Mouse (Mus musculus): ENCODE data around the gene Morc4.

Morc4 gene

GRCm38 (mm10) chrX:139803028-139803427 lies 68.4 kb downstream of the Morc4 start:
- no peak for DNase-seq

- no peak for DNase-seq
Observed at GRCm38 (mm10) chrX:139800406-139800878, 71.0 kb downstream of the Morc4 start, which contains the start of gene Cldn2. Gene Cldn2, plus strand, starts transcription at chrX:139800828.

- DNase-seq, result no peak
Observed at GRCm38 (mm10) chrX:139799953-139800352, 71.5 kb downstream of the Morc4 start.

GRCm38 (mm10) chrX:139797875-139798274 lies 73.6 kb downstream of the Morc4 start:
- DNase-seq, result peak in 1 of 2 experiments; percentile 11

- no peak for DNase-seq
Observed at GRCm38 (mm10) chrX:139796037-139796436, 75.4 kb downstream of the Morc4 start.

GRCm38 (mm10) chrX:139794072-139794845 lies 77.2 kb downstream of the Morc4 start:
- no peak for DNase-seq

- no peak for DNase-seq
Observed at GRCm38 (mm10) chrX:139785764-139786163, 85.7 kb downstream of the Morc4 start.

- DNase-seq, result no peak
Observed at GRCm38 (mm10) chrX:139783045-139783422, 88.4 kb downstream of the Morc4 start.

GRCm38 (mm10) chrX:139782278-139783044 lies 89.0 kb downstream of the Morc4 start, which contains the start of gene Ripply1:
Gene Ripply1, minus strand, starts transcription at chrX:139782353.
- no peak for DNase-seq

- DNase-seq, result no peak
Observed at GRCm38 (mm10) chrX:139781563-139781962, 89.9 kb downstream of the Morc4 start.

- DNase-seq, result no peak
Observed at GRCm38 (mm10) chrX:139780988-139781387, 90.5 kb downstream of the Morc4 start.

GRCm38 (mm10) chrX:139779401-139779800 lies 92.1 kb downstream of the Morc4 start:
- no peak for DNase-seq

- no peak for DNase-seq
Observed at GRCm38 (mm10) chrX:139778886-139779285, 92.6 kb downstream of the Morc4 start.

- DNase-seq, result no peak
Observed at GRCm38 (mm10) chrX:139777357-139777756, 94.1 kb downstream of the Morc4 start.

GRCm38 (mm10) chrX:139775084-139775612 lies 96.3 kb downstream of the Morc4 start:
- DNase-seq, result peak in 1 of 2 experiments; percentile 10

GRCm38 (mm10) chrX:139774309-139775083 lies 97.0 kb downstream of the Morc4 start:
- peak; percentile 30 to 72 for DNase-seq

All from cerebellum, postnatal 25 days (tissue).